Mouse (Mus musculus): ENCODE measurements at regions not wholly inside any gene's neighbourhood (a gene's known extent, or its start where the extent isn't known, plus 50 kb on each side); places are given as distances from the start of the nearest gene placed in this dataset.

DNA sequence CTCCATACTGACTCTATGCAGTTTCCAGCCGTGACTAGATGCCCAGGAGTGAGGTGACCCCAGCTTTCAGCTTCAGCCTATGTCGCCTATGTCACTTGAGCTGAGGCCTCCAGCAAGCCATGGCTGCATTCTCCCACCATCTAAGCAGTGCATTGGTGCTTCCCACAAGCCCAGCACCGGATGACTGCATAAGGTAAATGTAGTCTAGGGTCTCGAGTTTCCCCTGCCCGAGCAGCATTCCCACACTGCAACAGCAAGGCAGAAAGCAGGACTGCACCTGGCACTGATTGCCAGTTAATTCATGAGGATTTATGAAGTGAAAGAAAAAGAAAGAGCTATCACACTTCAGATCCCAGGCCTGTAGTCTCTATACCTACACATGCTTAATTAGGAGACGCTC lies 119.5 kb downstream of the Nhlrc3 start:
- H3K27ac ChIP-seq (ENCODE audit: low read length), result no peak overlapping the region
- H3K27me3 ChIP-seq (replicated peaks; ENCODE audit: control insufficient read depth, insufficient read depth, low read length), result no peaks in the 10 kb centered on the region
- no peak overlapping the region for H3K4me3 ChIP-seq (replicated peaks; ENCODE audit: low read length)
- H3K4me2 ChIP-seq (ENCODE audit: low read length), result no peak overlapping the region
- no peak overlapping the region for H3K9ac ChIP-seq (replicated peaks; ENCODE audit: low read depth, low read length)
- no peaks in the 10 kb centered on the region for H3K36me3 ChIP-seq (ENCODE audit: control insufficient read depth, insufficient read depth)
- no peak for ATAC-seq
- no peaks in the 10 kb centered on the region for H3K9me3 ChIP-seq (ENCODE audit: control insufficient read depth, low read length)
- WGBS, result 82% methylated on average over 6 of the region's 6 CpGs
- H3K4me1 ChIP-seq (replicated peaks; ENCODE audit: control insufficient read depth, insufficient read depth, low read length), result no peaks in the 10 kb centered on the region

DNA sequence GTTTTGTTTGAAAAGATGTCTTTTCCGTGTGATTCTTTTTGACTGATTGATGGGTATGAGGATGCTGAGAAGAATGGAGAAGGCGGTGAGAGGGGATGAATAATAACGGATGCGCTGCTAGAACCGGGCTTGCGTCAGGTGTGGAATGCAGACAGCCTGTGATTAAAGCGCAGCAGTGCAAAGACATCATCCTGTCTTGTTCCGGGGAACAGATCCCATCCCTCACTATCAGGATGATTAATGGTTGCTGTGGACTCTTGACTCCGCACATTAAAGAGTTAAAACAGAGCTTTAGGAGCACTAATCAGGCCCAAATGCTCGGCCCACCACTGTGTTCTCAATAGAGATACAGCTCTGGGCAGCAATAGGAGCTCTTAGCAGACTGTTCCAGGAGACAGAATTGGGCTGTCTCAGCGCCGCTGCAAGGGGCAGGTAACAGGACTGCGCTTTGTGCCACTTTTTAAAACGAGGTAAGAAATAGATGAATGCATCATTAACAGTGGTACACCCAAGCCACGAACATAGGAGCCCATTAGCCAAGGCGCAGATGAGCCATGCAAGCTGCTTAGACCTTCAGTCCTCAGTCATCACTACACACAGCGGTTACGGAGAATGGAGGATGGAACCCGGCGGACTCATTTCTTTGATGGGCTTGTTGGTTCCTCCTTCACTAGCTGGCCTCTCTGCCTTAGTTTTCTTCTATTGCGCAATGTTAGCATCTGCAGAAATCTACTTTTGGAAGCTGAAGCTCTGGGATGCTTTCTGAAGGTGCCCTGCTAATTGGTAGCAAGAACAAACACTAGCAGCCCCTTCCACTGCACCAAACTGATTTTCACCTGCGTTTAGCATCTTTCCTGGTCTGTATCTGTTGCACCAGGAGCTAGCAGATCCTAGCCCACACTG lies 121.6 kb downstream of the Nhlrc3 start:
- Histone ChIP-seq H3K4me3 (replicated peaks; ENCODE audit: low read length) (no peak overlapping the region), H3K9me3 (ENCODE audit: control insufficient read depth, low read length) (no peaks in the 10 kb centered on the region), H3K9ac (replicated peaks; ENCODE audit: low read depth, low read length) (no peak overlapping the region), H3K4me1 (replicated peaks; ENCODE audit: control insufficient read depth, insufficient read depth, low read length) (no peaks in the 10 kb centered on the region), H3K27ac (ENCODE audit: low read length) (no peak overlapping the region), H3K36me3 (ENCODE audit: control insufficient read depth, insufficient read depth) (no peaks in the 10 kb centered on the region), H3K27me3 (replicated peaks; ENCODE audit: control insufficient read depth, insufficient read depth, low read length) (no peaks in the 10 kb centered on the region), H3K4me2 (ENCODE audit: low read length) (no peak overlapping the region)
- 71% methylated on average over 22 of the region's 22 CpGs for WGBS
- ATAC-seq, result no peak

DNA sequence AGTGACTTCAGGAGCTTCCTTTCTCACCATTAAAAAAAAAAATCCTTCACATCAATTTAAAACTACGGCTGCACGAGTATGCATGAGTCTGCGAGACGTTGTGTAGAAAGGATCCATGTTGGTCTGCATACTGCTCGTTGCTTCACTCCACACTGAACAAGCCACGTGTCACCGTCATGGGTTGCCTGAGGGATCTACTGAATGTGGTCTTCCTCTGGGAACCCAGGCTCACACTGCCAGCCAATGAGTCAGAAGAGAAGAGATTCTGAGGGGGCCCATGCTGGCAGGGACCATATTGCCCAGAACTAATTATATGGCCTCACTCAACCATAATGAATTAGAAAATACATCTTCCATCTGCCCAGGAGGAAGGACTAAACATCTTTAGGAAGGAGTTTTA lies 124.6 kb downstream of the Nhlrc3 start:
- Histone ChIP-seq H3K9me3 (ENCODE audit: control insufficient read depth, low read length) (no peaks in the 10 kb centered on the region), H3K4me3 (replicated peaks; ENCODE audit: low read length) (no peak overlapping the region), H3K9ac (replicated peaks; ENCODE audit: low read depth, low read length) (no peak overlapping the region), H3K4me1 (replicated peaks; ENCODE audit: control insufficient read depth, insufficient read depth, low read length) (no peaks in the 10 kb centered on the region), H3K36me3 (ENCODE audit: control insufficient read depth, insufficient read depth) (no peaks in the 10 kb centered on the region), H3K27ac (ENCODE audit: low read length) (no peak overlapping the region), H3K4me2 (ENCODE audit: low read length) (no peak overlapping the region), H3K27me3 (replicated peaks; ENCODE audit: control insufficient read depth, insufficient read depth, low read length) (no peaks in the 10 kb centered on the region)
- WGBS, result 87% methylated on average over 7 of the region's 7 CpGs
- ATAC-seq, result no peak

DNA sequence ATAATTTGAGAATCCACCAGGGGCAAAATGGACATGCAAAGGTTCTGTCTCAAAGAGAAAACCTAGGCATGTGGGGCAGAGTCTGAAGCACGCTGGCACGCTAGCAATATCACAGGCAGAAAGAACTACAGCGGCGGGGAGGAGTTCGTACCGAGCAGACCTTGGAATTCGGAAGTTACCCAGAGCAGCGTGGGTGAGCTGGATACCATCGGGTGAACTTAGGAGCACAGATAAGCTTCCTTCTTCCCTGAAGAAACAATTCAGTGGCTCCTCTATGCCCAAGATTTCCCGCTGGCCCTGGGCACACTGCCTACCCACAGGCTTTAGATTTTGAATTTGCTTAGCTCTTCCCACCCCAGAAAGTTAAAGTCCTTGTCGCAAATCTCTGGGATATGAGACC lies 129.1 kb downstream of the Nhlrc3 start:
- Histone ChIP-seq H3K4me2 (ENCODE audit: low read length) (no peak overlapping the region), H3K27ac (ENCODE audit: low read length) (no peak overlapping the region), H3K27me3 (replicated peaks; ENCODE audit: control insufficient read depth, insufficient read depth, low read length) (no peaks in the 10 kb centered on the region), H3K4me1 (replicated peaks; ENCODE audit: control insufficient read depth, insufficient read depth, low read length) (no peaks in the 10 kb centered on the region), H3K9me3 (ENCODE audit: control insufficient read depth, low read length) (no peaks in the 10 kb centered on the region), H3K9ac (replicated peaks; ENCODE audit: low read depth, low read length) (no peak overlapping the region), H3K4me3 (replicated peaks; ENCODE audit: low read length) (no peak overlapping the region), H3K36me3 (ENCODE audit: control insufficient read depth, insufficient read depth) (no peaks in the 10 kb centered on the region)
- 69% methylated on average over 11 of the region's 11 CpGs for WGBS
- ATAC-seq, result no peak

- Histone ChIP-seq H3K4me1 (replicated peaks; ENCODE audit: control insufficient read depth, insufficient read depth, low read length) (peaks cover 7% of the 10 kb centered on the region; the same call in 1 of the 2 replicates), H3K9ac (replicated peaks; ENCODE audit: low read depth, low read length) (no peak overlapping the region), H3K4me3 (replicated peaks; ENCODE audit: low read length) (no peak overlapping the region), H3K27me3 (replicated peaks; ENCODE audit: control insufficient read depth, insufficient read depth, low read length) (no peaks in the 10 kb centered on the region), H3K9me3 (ENCODE audit: control insufficient read depth, low read length) (no peaks in the 10 kb centered on the region), H3K4me2 (ENCODE audit: low read length) (no peak overlapping the region), H3K36me3 (ENCODE audit: control insufficient read depth, insufficient read depth) (no peaks in the 10 kb centered on the region), H3K27ac (ENCODE audit: low read length) (no peak overlapping the region)
- 60% methylated on average over 3 of the region's 3 CpGs for WGBS
- no peak for ATAC-seq
Measured at GRCm38 (mm10) chr3:53329528-53329927, 133.6 kb downstream of the Nhlrc3 start.

GRCm38 (mm10) chr3:53327424-53327823 lies 135.7 kb downstream of the Nhlrc3 start:
- WGBS, result 42% methylated on average over 5 of the region's 5 CpGs
- peaks cover 16% of the 10 kb centered on the region; the same call in 1 of the 2 replicates for H3K4me1 ChIP-seq (replicated peaks; ENCODE audit: control insufficient read depth, insufficient read depth, low read length)
- H3K27ac ChIP-seq (ENCODE audit: low read length), result no peak overlapping the region
- H3K4me3 ChIP-seq (replicated peaks; ENCODE audit: low read length), result no peak overlapping the region
- H3K27me3 ChIP-seq (replicated peaks; ENCODE audit: control insufficient read depth, insufficient read depth, low read length), result no peaks in the 10 kb centered on the region
- no peak overlapping the region for H3K4me2 ChIP-seq (ENCODE audit: low read length)
- H3K36me3 ChIP-seq (ENCODE audit: control insufficient read depth, insufficient read depth), result no peaks in the 10 kb centered on the region
- no peak for ATAC-seq
- no peak overlapping the region for H3K9ac ChIP-seq (replicated peaks; ENCODE audit: low read depth, low read length)
- no peaks in the 10 kb centered on the region for H3K9me3 ChIP-seq (ENCODE audit: control insufficient read depth, low read length)

DNA sequence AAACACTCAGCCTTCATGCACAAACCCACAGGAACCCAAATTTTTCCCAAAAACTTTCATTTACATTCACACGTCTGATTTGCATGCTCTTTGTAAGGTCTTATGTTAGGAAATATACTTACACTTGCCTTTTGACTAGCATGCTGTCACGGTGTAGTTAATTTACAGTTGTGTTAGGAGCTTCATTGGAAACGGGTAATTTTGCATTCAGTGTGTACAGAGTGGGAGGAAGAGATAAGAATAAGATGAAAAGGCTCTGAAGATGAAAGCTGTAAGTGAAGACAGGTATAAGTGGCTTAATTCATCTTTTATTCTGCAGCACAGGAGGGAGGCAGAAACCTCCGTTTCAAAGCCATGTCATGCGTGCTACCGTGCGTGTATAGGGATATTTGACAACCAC lies 136.2 kb downstream of the Nhlrc3 start:
- 50% methylated on average over 7 of the region's 7 CpGs for WGBS

GRCm38 (mm10) chr3:53325080-53325479 lies 138.1 kb downstream of the Nhlrc3 start:
- ATAC-seq, result no peak
- H3K4me3 ChIP-seq (replicated peaks; ENCODE audit: low read length), result no peak overlapping the region
- H3K9ac ChIP-seq (replicated peaks; ENCODE audit: low read depth, low read length), result no peak overlapping the region
- no peak overlapping the region for H3K27ac ChIP-seq (ENCODE audit: low read length)
- no peaks in the 10 kb centered on the region for H3K27me3 ChIP-seq (replicated peaks; ENCODE audit: control insufficient read depth, insufficient read depth, low read length)
- H3K4me1 ChIP-seq (replicated peaks; ENCODE audit: control insufficient read depth, insufficient read depth, low read length), result peaks cover 16% of the 10 kb centered on the region; the same call in 1 of the 2 replicates
- no peak overlapping the region for H3K4me2 ChIP-seq (ENCODE audit: low read length)
- WGBS, result 93% methylated on average over 7 of the region's 7 CpGs
- no peaks in the 10 kb centered on the region for H3K36me3 ChIP-seq (ENCODE audit: control insufficient read depth, insufficient read depth)
- no peaks in the 10 kb centered on the region for H3K9me3 ChIP-seq (ENCODE audit: control insufficient read depth, low read length)

More for the DNA sequence above, 136.2 kb downstream of the Nhlrc3 start:
- no peak overlapping the region for H3K9ac ChIP-seq (replicated peaks; ENCODE audit: low read depth, low read length)
- H3K4me2 ChIP-seq (ENCODE audit: low read length), result no peak overlapping the region
- no peak overlapping the region for H3K4me3 ChIP-seq (replicated peaks; ENCODE audit: low read length)
- H3K9me3 ChIP-seq (ENCODE audit: control insufficient read depth, low read length), result no peaks in the 10 kb centered on the region
- no peak for ATAC-seq
- peaks cover 16% of the 10 kb centered on the region; the same call in 1 of the 2 replicates for H3K4me1 ChIP-seq (replicated peaks; ENCODE audit: control insufficient read depth, insufficient read depth, low read length)
- H3K27ac ChIP-seq (ENCODE audit: low read length), result no peak overlapping the region
- no peaks in the 10 kb centered on the region for H3K27me3 ChIP-seq (replicated peaks; ENCODE audit: control insufficient read depth, insufficient read depth, low read length)
- no peaks in the 10 kb centered on the region for H3K36me3 ChIP-seq (ENCODE audit: control insufficient read depth, insufficient read depth)

- Histone ChIP-seq H3K36me3 (ENCODE audit: control insufficient read depth, insufficient read depth) (no peaks in the 10 kb centered on the region), H3K4me1 (replicated peaks; ENCODE audit: control insufficient read depth, insufficient read depth, low read length) (peaks cover 16% of the 10 kb centered on the region; the same call in 1 of the 2 replicates), H3K27me3 (replicated peaks; ENCODE audit: control insufficient read depth, insufficient read depth, low read length) (no peaks in the 10 kb centered on the region), H3K4me3 (replicated peaks; ENCODE audit: low read length) (no peak overlapping the region), H3K9me3 (ENCODE audit: control insufficient read depth, low read length) (no peaks in the 10 kb centered on the region), H3K9ac (replicated peaks; ENCODE audit: low read depth, low read length) (no peak overlapping the region), H3K4me2 (ENCODE audit: low read length) (0 out of 2 replicates have a peak overlapping the region, but pooled peaks have one; percentile 4), H3K27ac (ENCODE audit: low read length) (no peak overlapping the region)
- ATAC-seq, result peak; percentile 69; the same call in 1 of the 2 replicates
- 47% methylated on average over 13 of the region's 13 CpGs for WGBS
Measured at GRCm38 (mm10) chr3:53324386-53324785, 138.7 kb downstream of the Nhlrc3 start.

All from forebrain, embryonic 16.5 days (tissue).